Mouse (Mus musculus) testis, adult 2 months (tissue): ENCODE data around the gene Cdt1.

Source experiments
- CTCF ChIP-seq: fragments of 200-500 bp; IDR thresholded peaks from 2 replicates; pipeline ENCODE4 v1.5.1; 2012; ENCODE audit warnings: low read depth, mild to moderate bottlenecking, inconsistent platforms, low read length, moderate library complexity; ENCODE audit not compliant: control insufficient read depth, insufficient read depth, insufficient replicate concordance
- POLR2A ChIP-seq: fragments of 200-500 bp; IDR thresholded peaks from 2 replicates; pipeline ENCODE4 v1.6.1; 2012; ENCODE audit warnings: low read depth, mild to moderate bottlenecking, inconsistent platforms, low read length, moderate library complexity; ENCODE audit not compliant: control insufficient read depth

DNA sequence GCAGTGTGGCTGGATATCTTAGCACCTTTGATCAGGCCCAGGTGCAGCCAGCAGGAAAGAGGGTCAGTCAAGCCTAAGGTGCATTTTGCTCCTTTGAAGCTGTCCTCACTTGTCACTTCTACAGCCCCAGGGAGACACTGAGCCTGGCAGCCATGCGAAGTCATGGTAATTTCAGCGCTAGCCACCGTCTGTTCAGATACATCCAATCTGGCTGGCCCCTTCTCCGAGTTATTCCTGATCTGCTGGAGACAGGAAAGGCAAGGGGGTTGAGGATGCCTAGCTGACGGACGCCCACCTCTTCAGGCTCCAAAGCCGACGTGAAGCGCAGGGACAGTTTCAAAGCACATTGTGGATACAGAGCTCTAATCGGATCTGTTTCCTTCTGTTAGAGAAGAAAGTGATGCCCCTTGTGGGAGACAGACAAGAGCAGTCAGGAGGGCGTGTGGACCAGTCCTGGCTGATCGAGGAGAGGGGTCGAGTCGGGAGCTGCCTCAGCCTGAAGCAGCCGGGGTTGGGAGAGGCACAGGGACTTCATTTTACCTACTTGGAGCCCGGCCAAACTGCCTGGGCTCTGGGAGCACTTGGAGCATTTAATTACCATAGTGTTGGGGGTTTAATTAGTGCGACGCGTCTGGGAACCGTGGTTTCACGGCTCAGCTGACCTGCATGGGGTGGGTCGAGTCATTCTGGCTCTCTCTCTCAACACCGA lies 44.0 kb upstream of the Cdt1 start:
- no peak for TF ChIP-seq CTCF
- no peak for TF ChIP-seq POLR2A
